Mouse (Mus musculus) liver, postnatal 0 days (tissue): Measurements from ENCODE around the gene Gdf9.

Experiments
- CTCF ChIP-seq: sonication (generic); IDR thresholded peaks from 2 replicates; pipeline ENCODE4 v1.5.1; 2016; ENCODE audit warnings: antibody characterized with exemption, low read depth
- EP300 ChIP-seq: IDR thresholded peaks from 2 replicates; pipeline ENCODE4 v1.6.1; 2016; ENCODE audit warnings: antibody characterized with exemption, low read depth, mild to moderate bottlenecking

GRCm38 (mm10) chr11:53469968-53470695, 39.3 kb downstream of the Gdf9 start, which contains the start of gene Gm9837:
- peak; percentile 98 for TF ChIP-seq CTCF
- no peak for TF ChIP-seq EP300
